Mouse (Mus musculus): ENCODE results near the gene Mras. TPM values are rescaled to one million over a fixed set of nuclear protein-coding genes. Genes with fewer than 3 reads are reported as not detected.

The Mras gene
- polyA plus RNA-seq, 1 experiment: 14.6 TPM

GRCm38 (mm10) chr9:99357561-99357920 is 79.6 kb downstream of the Mras start:
- TF ChIP-seq CTCF (conservative IDR thresholded peaks at IDR 0.05; ENCODE audit: insufficient read depth, insufficient read length, low read depth, low read length) (no peak), POLR2A (IDR thresholded peaks at IDR 0.05; ENCODE audit: low read depth, low read length) (no peak)
- WGBS: 5% methylated on average over 19 of the region's 19 CpGs
- H3K27ac ChIP-seq (ENCODE audit: insufficient read depth, low read depth, low read length): no peak overlapping the region
- H3K4me1 ChIP-seq (ENCODE audit: control insufficient read depth, insufficient read depth, low read length): no peaks in the 10 kb centered on the region
- no peak for DNase-seq
- no peaks in the 10 kb centered on the region for H3K36me3 ChIP-seq (ENCODE audit: control insufficient read depth, insufficient read depth, low read length)
- no peaks in the 10 kb centered on the region; the same call in 1 of the 2 replicates for H3K27me3 ChIP-seq (replicated peaks; ENCODE audit: control insufficient read depth, insufficient read depth, low read length)
- no peak overlapping the region for H3K4me3 ChIP-seq (ENCODE audit: insufficient read depth, low read depth, low read length)

GRCm38 (mm10) chr9:99355971-99356370 is 81.2 kb downstream of the Mras start:
- H3K36me3 ChIP-seq (ENCODE audit: control insufficient read depth, insufficient read depth, low read length): no peaks in the 10 kb centered on the region
- no peak overlapping the region for H3K27ac ChIP-seq (ENCODE audit: insufficient read depth, low read depth, low read length)
- no peak for TF ChIP-seq CTCF (conservative IDR thresholded peaks at IDR 0.05; ENCODE audit: insufficient read depth, insufficient read length, low read depth, low read length)
- no peak for TF ChIP-seq POLR2A (IDR thresholded peaks at IDR 0.05; ENCODE audit: low read depth, low read length)
- WGBS: 65% methylated on average over 5 of the region's 5 CpGs
- no peak overlapping the region for H3K4me3 ChIP-seq (ENCODE audit: insufficient read depth, low read depth, low read length)
- H3K27me3 ChIP-seq (replicated peaks; ENCODE audit: control insufficient read depth, insufficient read depth, low read length): no peaks in the 10 kb centered on the region; the same call in 1 of the 2 replicates
- H3K4me1 ChIP-seq (ENCODE audit: control insufficient read depth, insufficient read depth, low read length): no peaks in the 10 kb centered on the region
- no peak for DNase-seq

- no peak for TF ChIP-seq CTCF (conservative IDR thresholded peaks at IDR 0.05; ENCODE audit: insufficient read depth, insufficient read length, low read depth, low read length)
- no peak for TF ChIP-seq POLR2A (IDR thresholded peaks at IDR 0.05; ENCODE audit: low read depth, low read length)
- Histone ChIP-seq H3K4me1 (ENCODE audit: control insufficient read depth, insufficient read depth, low read length) (no peaks in the 10 kb centered on the region), H3K4me3 (ENCODE audit: insufficient read depth, low read depth, low read length) (no peak overlapping the region), H3K36me3 (ENCODE audit: control insufficient read depth, insufficient read depth, low read length) (no peaks in the 10 kb centered on the region), H3K27ac (ENCODE audit: insufficient read depth, low read depth, low read length) (no peak overlapping the region), H3K27me3 (replicated peaks; ENCODE audit: control insufficient read depth, insufficient read depth, low read length) (no peaks in the 10 kb centered on the region; the same call in 1 of the 2 replicates)
- no peak for DNase-seq
- 64% methylated on average over 5 of the region's 5 CpGs for WGBS
Observed at GRCm38 (mm10) chr9:99354796-99355195, 82.4 kb downstream of the Mras start.

GRCm38 (mm10) chr9:99353390-99353789 is 83.8 kb downstream of the Mras start:
- no peaks in the 10 kb centered on the region for H3K36me3 ChIP-seq (ENCODE audit: control insufficient read depth, insufficient read depth, low read length)
- H3K27ac ChIP-seq (ENCODE audit: insufficient read depth, low read depth, low read length): no peak overlapping the region
- no peak overlapping the region for H3K4me3 ChIP-seq (ENCODE audit: insufficient read depth, low read depth, low read length)
- H3K4me1 ChIP-seq (ENCODE audit: control insufficient read depth, insufficient read depth, low read length): no peaks in the 10 kb centered on the region
- H3K27me3 ChIP-seq (replicated peaks; ENCODE audit: control insufficient read depth, insufficient read depth, low read length): no peaks in the 10 kb centered on the region
- DNase-seq: no peak
- no peak for TF ChIP-seq CTCF (conservative IDR thresholded peaks at IDR 0.05; ENCODE audit: insufficient read depth, insufficient read length, low read depth, low read length)
- TF ChIP-seq POLR2A (IDR thresholded peaks at IDR 0.05; ENCODE audit: low read depth, low read length): no peak
- 62% methylated on average over 6 of the region's 6 CpGs for WGBS

GRCm38 (mm10) chr9:99352964-99353363 is 84.2 kb downstream of the Mras start:
- no peak for DNase-seq
- Histone ChIP-seq H3K4me3 (ENCODE audit: insufficient read depth, low read depth, low read length) (no peak overlapping the region), H3K4me1 (ENCODE audit: control insufficient read depth, insufficient read depth, low read length) (no peaks in the 10 kb centered on the region), H3K36me3 (ENCODE audit: control insufficient read depth, insufficient read depth, low read length) (no peaks in the 10 kb centered on the region), H3K27ac (ENCODE audit: insufficient read depth, low read depth, low read length) (no peak overlapping the region), H3K27me3 (replicated peaks; ENCODE audit: control insufficient read depth, insufficient read depth, low read length) (no peaks in the 10 kb centered on the region)
- WGBS: 55% methylated on average over 4 of the region's 4 CpGs
- TF ChIP-seq POLR2A (IDR thresholded peaks at IDR 0.05; ENCODE audit: low read depth, low read length) (no peak), CTCF (conservative IDR thresholded peaks at IDR 0.05; ENCODE audit: insufficient read depth, insufficient read length, low read depth, low read length) (no peak)

GRCm38 (mm10) chr9:99345351-99345792 is 91.8 kb downstream of the Mras start:
- TF ChIP-seq POLR2A (IDR thresholded peaks at IDR 0.05; ENCODE audit: low read depth, low read length) (no peak), CTCF (conservative IDR thresholded peaks at IDR 0.05; ENCODE audit: insufficient read depth, insufficient read length, low read depth, low read length) (no peak)
- H3K27ac ChIP-seq (ENCODE audit: insufficient read depth, low read depth, low read length): no peak overlapping the region
- H3K4me3 ChIP-seq (ENCODE audit: insufficient read depth, low read depth, low read length): no peak overlapping the region
- no peaks in the 10 kb centered on the region for H3K36me3 ChIP-seq (ENCODE audit: control insufficient read depth, insufficient read depth, low read length)
- H3K4me1 ChIP-seq (ENCODE audit: control insufficient read depth, insufficient read depth, low read length): no peaks in the 10 kb centered on the region
- no peaks in the 10 kb centered on the region for H3K27me3 ChIP-seq (replicated peaks; ENCODE audit: control insufficient read depth, insufficient read depth, low read length)
- DNase-seq: no peak
- 16% methylated on average over 4 of the region's 4 CpGs for WGBS

GRCm38 (mm10) chr9:99341600-99341999 is 95.6 kb downstream of the Mras start:
- no peak overlapping the region for H3K27ac ChIP-seq (ENCODE audit: insufficient read depth, low read depth, low read length)
- DNase-seq: no peak
- H3K27me3 ChIP-seq (replicated peaks; ENCODE audit: control insufficient read depth, insufficient read depth, low read length): no peaks in the 10 kb centered on the region
- TF ChIP-seq POLR2A (IDR thresholded peaks at IDR 0.05; ENCODE audit: low read depth, low read length) (no peak), CTCF (conservative IDR thresholded peaks at IDR 0.05; ENCODE audit: insufficient read depth, insufficient read length, low read depth, low read length) (no peak)
- H3K36me3 ChIP-seq (ENCODE audit: control insufficient read depth, insufficient read depth, low read length): no peaks in the 10 kb centered on the region
- no peaks in the 10 kb centered on the region for H3K4me1 ChIP-seq (ENCODE audit: control insufficient read depth, insufficient read depth, low read length)
- WGBS: 84% methylated on average over 3 of the region's 3 CpGs
- H3K4me3 ChIP-seq (ENCODE audit: insufficient read depth, low read depth, low read length): no peak overlapping the region
